In genomic region chr2:26571400-26571799, GRCm38 (mm10) we compare ENCODE assay signal across 10 mouse cellular contexts. TPM values are rescaled to one million over a fixed set of nuclear protein-coding genes. Genes with fewer than 3 reads are reported as not detected.
DNase-seq lines count a peak whose midpoint lies in the region; ATAC-seq and TF ChIP-seq lines count a peak whose summit lies in the region.
"Had no signal": no experiment of that assay in that cellular context is flagged by ENCODE, and none has a peak within 500 bp of the region (broad histone marks: within the 10 kb centered on the region; RNA-seq: fewer than 3 reads in every experiment).

No protein-coding gene starts in this region.

- no peak for DNase-seq in forebrain, embryonic 14.5 days (ENCODE audit: low spot score)
- no peak for DNase-seq in testis, postnatal 14 days (ENCODE audit: low spot score)
- no peak for DNase-seq in frontal cortex, adult 2 months (ENCODE audit: extremely low spot score in 1 of 2, low spot score in 1 of 2)
- DNase-seq in layer of hippocampus, adult 18-20 months (ENCODE audit: low spot score in 2 of 2) = no peak
- DNase-seq: B cell, adult 2 months had no signal

- no peaks in the 10 kb centered on the region for H3K27me3 ChIP-seq in forebrain, embryonic 14.5 days (replicated peaks; ENCODE audit: control insufficient read depth, insufficient read depth, low read length)
- H3K27me3 ChIP-seq in forebrain, embryonic 16.5 days (replicated peaks; ENCODE audit: control insufficient read depth, insufficient read depth, low read length) = no peaks in the 10 kb centered on the region
- no peaks in the 10 kb centered on the region for H3K27me3 ChIP-seq in testis, adult 2 months (ENCODE audit: control insufficient read depth, insufficient read depth, low read length)
- 0 out of 2 replicates have a peak, but pooled peaks cover 4% of the 10 kb centered on the region for H3K27me3 ChIP-seq in limb, embryonic 12.5 days

- no peak for TF ChIP-seq POLR2A in testis, adult 2 months (IDR thresholded peaks at IDR 0.05; ENCODE audit: control insufficient read depth, low read depth, low read length)

- no peak for ATAC-seq in forebrain, embryonic 14.5 days
- ATAC-seq in forebrain, embryonic 16.5 days = no peak
- ATAC-seq in limb, embryonic 12.5 days (ENCODE audit: insufficient number of reproducible peaks, insufficient read depth, low FRiP score, low TSS enrichment, low read depth) = no peak
- ATAC-seq in CD4-positive, CD25-positive, alpha-beta regulatory T cell, adult 4 months = no peak
- ATAC-seq: hindbrain, embryonic 16.5 days had no signal

- no peaks in the 10 kb centered on the region for H3K36me3 ChIP-seq in forebrain, embryonic 14.5 days (ENCODE audit: control insufficient read depth, insufficient read depth, low read length)
- H3K36me3 ChIP-seq in forebrain, embryonic 16.5 days (ENCODE audit: control insufficient read depth, insufficient read depth) = no peaks in the 10 kb centered on the region
- no peaks in the 10 kb centered on the region for H3K36me3 ChIP-seq in testis, adult 2 months (ENCODE audit: control insufficient read depth, insufficient read depth, low read length)
- no peaks in the 10 kb centered on the region for H3K36me3 ChIP-seq in limb, embryonic 12.5 days

- H3K4me2 ChIP-seq in forebrain, embryonic 14.5 days (ENCODE audit: low read length) = no peak overlapping the region
- H3K4me2 ChIP-seq in forebrain, embryonic 16.5 days (ENCODE audit: low read length) = no peak overlapping the region
- no peak overlapping the region for H3K4me2 ChIP-seq in limb, embryonic 12.5 days

- WGBS in forebrain, embryonic 14.5 days = 84% methylated on average over 9 of the region's 9 CpGs
- WGBS in forebrain, embryonic 16.5 days = 72% methylated on average over 9 of the region's 9 CpGs
- 81% methylated on average over 9 of the region's 9 CpGs for WGBS in limb, embryonic 12.5 days

- no peak overlapping the region for H3K9ac ChIP-seq in forebrain, embryonic 14.5 days (ENCODE audit: low read length)
- H3K9ac ChIP-seq in forebrain, embryonic 16.5 days (replicated peaks; ENCODE audit: low read depth, low read length) = no peak overlapping the region
- no peak overlapping the region for H3K9ac ChIP-seq in limb, embryonic 12.5 days (replicated peaks)

- no peak for TF ChIP-seq CTCF in testis, adult 2 months (IDR thresholded peaks at IDR 0.05; ENCODE audit: control insufficient read depth, insufficient read depth, insufficient replicate concordance, low read depth, low read length)

- peaks cover 12% of the 10 kb centered on the region for H3K4me1 ChIP-seq in forebrain, embryonic 14.5 days (ENCODE audit: control insufficient read depth, insufficient read depth, low read length)
- H3K4me1 ChIP-seq in forebrain, embryonic 16.5 days (replicated peaks; ENCODE audit: control insufficient read depth, insufficient read depth, low read length) = peaks cover 10% of the 10 kb centered on the region
- no peaks in the 10 kb centered on the region; the same call in 1 of the 2 replicates for H3K4me1 ChIP-seq in testis, adult 2 months (ENCODE audit: control insufficient read depth, insufficient read depth, low read length)
- H3K4me1 ChIP-seq in limb, embryonic 12.5 days (replicated peaks) = no peaks in the 10 kb centered on the region

- peak overlapping the region; percentile 33; the same call in 1 of the 2 replicates for H3K27ac ChIP-seq in forebrain, embryonic 14.5 days (ENCODE audit: low read depth, low read length)
- H3K27ac ChIP-seq in forebrain, embryonic 16.5 days (ENCODE audit: low read length) = no peak overlapping the region
- peak overlapping the region; percentile 33; the same call in 1 of the 2 replicates for H3K27ac ChIP-seq in testis, adult 2 months (ENCODE audit: control insufficient read depth, insufficient read depth, low read depth, low read length)
- peak overlapping the region; percentile 53; the same call in 1 of the 2 replicates for H3K27ac ChIP-seq in limb, embryonic 12.5 days

- H3K9me3 ChIP-seq in forebrain, embryonic 14.5 days (replicated peaks; ENCODE audit: control insufficient read depth, low read length) = no peaks in the 10 kb centered on the region
- no peaks in the 10 kb centered on the region for H3K9me3 ChIP-seq in forebrain, embryonic 16.5 days (ENCODE audit: control insufficient read depth, low read length)
- no peaks in the 10 kb centered on the region for H3K9me3 ChIP-seq in limb, embryonic 12.5 days

- H3K4me3 ChIP-seq in forebrain, embryonic 14.5 days (ENCODE audit: low read depth, low read length) = no peak overlapping the region
- H3K4me3 ChIP-seq in forebrain, embryonic 16.5 days (replicated peaks; ENCODE audit: low read length) = no peak overlapping the region
- no peak overlapping the region for H3K4me3 ChIP-seq in testis, adult 2 months (ENCODE audit: control insufficient read depth, low read depth, low read length)
- no peak overlapping the region for H3K4me3 ChIP-seq in limb, embryonic 12.5 days (replicated peaks)

RNA-seq across cellular contexts. Expression of gene Egfl7, which starts 8.4 kb away (rescaled TPM):
- 52.5 and 52.8 TPM in 2 replicates for polyA plus RNA-seq in forebrain, embryonic 14.5 days (2014; fragmentation: Nextera tagmentation; extraction: Ambion mirVana)
- polyA plus RNA-seq in forebrain, embryonic 16.5 days (2015; fragmentation: Nextera tagmentation; extraction: Ambion mirVana) = 59.5 and 61.7 TPM in 2 replicates
- polyA plus RNA-seq in testis, adult 2 months (2012; rRNA removed) = 27.4 and 41.2 TPM in 2 replicates
- polyA plus RNA-seq in limb, embryonic 12.5 days (2016; fragmentation: Nextera tagmentation; extraction: Ambion mirVana) = 77.4 and 82.1 TPM in 2 replicates
- polyA plus RNA-seq in frontal cortex, adult 2 months (2012; rRNA removed) = 123 and 130 TPM in 2 replicates
- total RNA-seq in layer of hippocampus, adult 18-20 months (2021) = 10 to 100 TPM; 53.5 to 59.7 TPM
- not detected for polyA plus RNA-seq in CD4-positive, CD25-positive, alpha-beta regulatory T cell, adult 4 months (2017; shearing (Covaris generic))

RNA-seq across cellular contexts. Expression of gene Gm20532, which starts 15.0 kb away (rescaled TPM):
- polyA plus RNA-seq in forebrain, embryonic 14.5 days (2014; fragmentation: Nextera tagmentation; extraction: Ambion mirVana) = not detected in 2 replicates
- polyA plus RNA-seq in forebrain, embryonic 16.5 days (2015; fragmentation: Nextera tagmentation; extraction: Ambion mirVana) = not detected in 2 replicates
- not detected in 2 replicates for polyA plus RNA-seq in testis, adult 2 months (2012; rRNA removed)
- 0.31 TPM in 1 of 2 replicates, not detected in the other for polyA plus RNA-seq in limb, embryonic 12.5 days (2016; fragmentation: Nextera tagmentation; extraction: Ambion mirVana)
- polyA plus RNA-seq in frontal cortex, adult 2 months (2012; rRNA removed) = not detected in 2 replicates
- not detected for total RNA-seq in layer of hippocampus, adult 18-20 months (2021)
- polyA plus RNA-seq in CD4-positive, CD25-positive, alpha-beta regulatory T cell, adult 4 months (2017; shearing (Covaris generic)) = not detected
- polyA plus RNA-seq: hindbrain, embryonic 16.5 days had no signal

RNA-seq across cellular contexts. Expression of gene Agpat2, which starts 32.8 kb away (rescaled TPM):
- 4.0 TPM in 2 replicates for polyA plus RNA-seq in forebrain, embryonic 14.5 days (2014; fragmentation: Nextera tagmentation; extraction: Ambion mirVana)
- 3.7 and 4.0 TPM in 2 replicates for polyA plus RNA-seq in forebrain, embryonic 16.5 days (2015; fragmentation: Nextera tagmentation; extraction: Ambion mirVana)
- 223 and 249 TPM in 2 replicates for polyA plus RNA-seq in testis, adult 2 months (2012; rRNA removed)
- 17.1 and 18.4 TPM in 2 replicates for polyA plus RNA-seq in limb, embryonic 12.5 days (2016; fragmentation: Nextera tagmentation; extraction: Ambion mirVana)
- polyA plus RNA-seq in frontal cortex, adult 2 months (2012; rRNA removed) = 2.7 and 3.6 TPM in 2 replicates
- total RNA-seq in layer of hippocampus, adult 18-20 months (2021) = 1 to 10 TPM; 2.1 to 2.5 TPM
- polyA plus RNA-seq in CD4-positive, CD25-positive, alpha-beta regulatory T cell, adult 4 months (2017; shearing (Covaris generic)) = 1 to 10 TPM; 5.8 to 7.7 TPM

RNA-seq across cellular contexts. Expression of gene Notch1, which starts 54.9 kb away (rescaled TPM):
- 30.3 and 32.3 TPM in 2 replicates for polyA plus RNA-seq in forebrain, embryonic 14.5 days (2014; fragmentation: Nextera tagmentation; extraction: Ambion mirVana)
- 20.2 and 23.6 TPM in 2 replicates for polyA plus RNA-seq in forebrain, embryonic 16.5 days (2015; fragmentation: Nextera tagmentation; extraction: Ambion mirVana)
- 3.0 TPM in 2 replicates for polyA plus RNA-seq in testis, adult 2 months (2012; rRNA removed)
- 13.7 and 14.0 TPM in 2 replicates for polyA plus RNA-seq in limb, embryonic 12.5 days (2016; fragmentation: Nextera tagmentation; extraction: Ambion mirVana)
- polyA plus RNA-seq in frontal cortex, adult 2 months (2012; rRNA removed) = 13.0 and 13.2 TPM in 2 replicates
- total RNA-seq in layer of hippocampus, adult 18-20 months (2021) = 10 to 100 TPM; 26.4 to 26.9 TPM
- 10 to 100 TPM; 21.9 to 33.0 TPM for polyA plus RNA-seq in CD4-positive, CD25-positive, alpha-beta regulatory T cell, adult 4 months (2017; shearing (Covaris generic))

RNA-seq across cellular contexts. Expression of gene Fam69b, which starts 56.9 kb away (rescaled TPM):
- polyA plus RNA-seq in forebrain, embryonic 14.5 days (2014; fragmentation: Nextera tagmentation; extraction: Ambion mirVana) = 97.4 and 101 TPM in 2 replicates
- 106 and 125 TPM in 2 replicates for polyA plus RNA-seq in forebrain, embryonic 16.5 days (2015; fragmentation: Nextera tagmentation; extraction: Ambion mirVana)
- polyA plus RNA-seq in testis, adult 2 months (2012; rRNA removed) = 10.3 and 12.0 TPM in 2 replicates
- 61.7 and 66.3 TPM in 2 replicates for polyA plus RNA-seq in limb, embryonic 12.5 days (2016; fragmentation: Nextera tagmentation; extraction: Ambion mirVana)
- polyA plus RNA-seq in frontal cortex, adult 2 months (2012; rRNA removed) = 82.4 and 88.0 TPM in 2 replicates
- total RNA-seq in layer of hippocampus, adult 18-20 months (2021) = 10 to 100 TPM; 67.9 to 72.8 TPM
- polyA plus RNA-seq in CD4-positive, CD25-positive, alpha-beta regulatory T cell, adult 4 months (2017; shearing (Covaris generic)) = 1 to 10 TPM; 1.5 to 2.6 TPM

Comparison
In these comparisons a context has a peak if more than half of its experiments do, and no peak if none do; other contexts are left out.
1. RNA of gene Egfl7, which starts 8.4 kb away (polyA plus RNA-seq): 123 to 130 TPM in frontal cortex, adult 2 months, 77.4 to 82.1 TPM in limb, embryonic 12.5 days, 59.5 to 61.7 TPM in forebrain, embryonic 16.5 days, 52.5 to 52.8 TPM in forebrain, embryonic 14.5 days and 27.4 to 41.2 TPM in testis, adult 2 months; not detected in CD4-positive, CD25-positive, alpha-beta regulatory T cell, adult 4 months; every median in the first group is over 10 times any median in the second.
2. RNA of gene Agpat2, which starts 32.8 kb away (polyA plus RNA-seq): 223 to 249 TPM in testis, adult 2 months; 17.1 to 18.4 TPM in limb, embryonic 12.5 days, 5.8 to 7.7 TPM in CD4-positive, CD25-positive, alpha-beta regulatory T cell, adult 4 months, 4.0 TPM in forebrain, embryonic 14.5 days, 3.7 to 4.0 TPM in forebrain, embryonic 16.5 days and 2.7 to 3.6 TPM in frontal cortex, adult 2 months; every median in the first group is over 10 times any median in the second.